Mouse (Mus musculus) embryo, embryonic 11.5 days (tissue): ENCODE measurements around the gene Sco1.

ENCODE experiments used
- DNase-seq: peaks from one replicate; pipeline ENCODE4 v3.0.0-alpha.2; 2012; ENCODE audit warnings: low read depth, low spot score

Sco1 gene

DNA sequence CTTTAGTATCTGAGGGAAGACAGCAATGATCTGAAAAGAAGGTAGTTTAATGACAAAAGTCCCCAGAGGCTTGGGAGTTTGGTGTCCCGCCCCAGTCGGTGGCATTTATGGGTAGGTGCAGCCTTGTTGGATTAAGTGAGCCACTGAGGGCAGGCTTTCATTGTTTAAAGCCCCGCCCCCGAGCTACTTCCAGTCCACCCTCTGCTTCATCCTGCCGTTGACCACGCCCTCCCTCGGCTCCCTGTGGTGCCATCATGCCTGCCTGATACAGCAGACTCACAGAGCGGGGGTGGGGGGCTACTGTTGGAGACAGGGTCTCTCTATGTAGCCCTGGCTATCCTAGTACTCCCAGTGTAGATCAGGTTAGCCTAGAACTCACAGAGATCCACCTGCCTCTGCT is 9.5 kb upstream of the Sco1 start:
- no peak for DNase-seq

DNA sequence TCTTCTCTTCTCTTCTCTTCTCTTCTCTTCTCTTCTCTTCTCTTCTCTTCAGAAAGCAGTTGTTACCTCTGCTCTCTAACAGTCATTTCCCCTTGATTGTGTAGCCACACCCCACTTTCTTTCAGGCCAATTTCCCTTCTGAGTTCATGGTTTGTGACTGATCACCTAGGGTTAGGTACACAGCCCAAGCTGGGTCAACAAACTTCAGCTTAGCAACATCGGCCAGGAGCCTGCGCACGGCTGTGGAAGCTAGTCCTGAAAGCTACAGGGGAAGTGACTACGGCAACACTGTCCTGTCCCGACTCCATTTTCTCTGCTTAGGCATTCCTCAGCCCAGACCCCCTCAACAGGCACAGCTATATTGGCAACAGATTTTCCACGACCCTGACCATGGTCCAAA is 7.5 kb upstream of the Sco1 start:
- DNase-seq, result no peak

DNA sequence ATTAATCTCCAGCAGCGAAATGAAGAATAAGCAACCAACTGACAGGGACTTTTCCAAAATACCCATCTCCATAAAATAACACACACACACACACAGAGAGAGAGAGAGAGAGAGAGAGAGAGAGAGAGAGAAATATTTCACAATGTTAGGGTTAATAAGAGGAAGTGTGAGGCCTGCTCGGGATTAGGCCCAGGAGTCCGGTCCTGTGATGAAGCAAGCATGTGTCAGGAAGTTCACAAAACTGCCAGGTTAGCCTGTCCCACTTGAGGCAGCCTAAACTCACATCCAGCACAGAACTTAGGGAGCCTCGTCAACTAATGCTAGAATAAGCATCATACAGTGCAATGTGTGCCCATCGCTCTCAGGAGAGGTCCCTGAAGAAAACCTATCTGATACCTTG is 5.3 kb upstream of the Sco1 start:
- DNase-seq, result no peak

DNA sequence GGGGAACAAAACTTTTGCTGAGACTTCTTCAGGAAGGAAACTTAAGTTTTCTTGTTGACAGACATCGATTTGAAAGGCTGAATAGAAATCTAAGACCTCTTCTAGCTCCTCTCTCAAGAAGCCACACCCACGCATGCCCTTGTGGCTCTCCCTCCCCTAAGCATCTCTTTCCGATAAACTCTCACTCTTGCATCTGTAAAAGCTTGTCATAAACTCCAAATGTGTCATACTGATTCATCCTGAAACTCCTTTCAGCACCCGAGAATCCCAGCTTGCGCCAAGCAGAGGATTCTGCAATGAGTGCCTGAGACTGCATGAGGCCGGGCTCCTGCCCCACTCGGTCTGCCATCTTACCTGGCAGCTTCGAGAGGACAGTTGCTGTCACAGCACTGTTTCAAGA is 4.0 kb upstream of the Sco1 start:
- no peak for DNase-seq

DNA sequence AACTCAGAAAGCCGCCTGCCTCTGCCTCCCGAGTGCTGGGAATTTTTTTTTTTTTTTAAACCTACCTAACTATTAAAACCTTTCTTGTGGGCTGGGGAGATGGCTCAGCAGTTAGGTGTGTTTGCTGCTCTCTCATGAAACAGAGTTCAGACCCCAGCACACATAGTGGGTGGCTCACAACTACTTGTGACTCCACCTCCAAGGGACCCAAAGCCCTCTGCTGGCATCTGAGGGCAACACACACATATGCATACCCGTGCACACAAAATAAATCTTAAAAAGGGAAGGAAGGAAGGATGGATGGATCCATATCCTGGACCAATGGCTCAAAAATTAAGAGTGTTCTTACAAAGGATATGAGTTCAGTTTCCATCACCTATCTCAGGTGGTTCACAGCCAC is 3.2 kb upstream of the Sco1 start:
- no peak for DNase-seq

DNA sequence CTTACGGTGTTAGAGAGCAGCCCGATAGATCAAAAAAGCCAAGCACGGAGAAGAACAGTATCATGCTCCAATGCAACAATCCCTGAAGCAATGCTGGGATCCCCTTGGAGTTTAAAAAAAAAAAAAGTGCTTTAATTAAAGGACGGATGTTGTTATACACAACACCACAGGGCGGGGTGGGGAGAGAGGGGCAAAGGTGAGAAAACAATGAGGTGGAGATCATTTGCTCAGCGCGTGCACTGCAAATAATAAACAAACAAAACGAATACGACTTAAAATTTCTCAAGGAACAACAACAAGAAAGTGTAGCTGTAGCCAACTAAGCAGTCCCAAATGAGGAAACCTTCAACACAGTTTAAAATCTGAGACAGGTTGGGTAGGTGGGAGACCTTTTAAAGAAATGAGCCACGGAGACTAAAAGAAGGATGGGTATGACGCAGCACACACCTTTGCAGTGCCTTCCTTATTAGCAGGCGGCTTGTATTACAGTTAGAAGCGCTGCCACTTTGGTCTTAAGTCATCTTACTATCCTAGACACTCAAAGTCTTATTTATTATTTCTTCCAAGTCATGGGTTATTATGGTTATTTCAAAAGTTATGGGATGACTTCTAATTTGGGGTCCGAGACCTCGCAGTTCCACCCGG is 672 bp upstream of the Sco1 start:
- DNase-seq, result no peak

DNA sequence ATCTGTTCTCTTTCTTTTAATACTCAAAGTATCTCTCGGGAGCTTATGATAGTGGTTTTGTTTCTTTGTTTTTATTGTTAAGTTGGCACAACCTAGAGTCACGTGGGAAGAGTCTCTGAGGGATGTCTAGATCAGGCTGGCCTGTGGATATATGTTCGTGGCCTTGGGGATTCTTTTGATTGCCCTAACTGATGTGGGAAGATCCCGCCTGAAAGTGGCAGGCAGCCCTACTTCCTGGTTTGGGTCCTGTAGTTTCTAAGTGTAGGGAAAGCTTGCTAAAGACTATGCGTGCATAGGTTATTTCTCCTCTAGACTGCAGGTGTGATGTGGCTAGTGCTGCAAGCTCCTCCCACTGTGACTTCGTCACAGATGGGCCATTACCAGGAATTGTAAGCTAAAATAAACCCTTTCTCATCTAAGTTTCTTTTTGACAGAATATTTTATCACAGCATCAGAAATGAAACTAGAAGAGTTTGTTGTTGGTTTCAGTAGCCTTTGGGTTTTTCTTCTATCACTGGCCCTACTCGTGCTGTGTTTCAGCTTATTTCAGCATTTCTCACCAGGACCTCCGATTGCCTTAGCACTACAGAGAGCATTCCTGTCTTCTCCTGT is 2.4 kb downstream of the Sco1 start:
- no peak for DNase-seq

DNA sequence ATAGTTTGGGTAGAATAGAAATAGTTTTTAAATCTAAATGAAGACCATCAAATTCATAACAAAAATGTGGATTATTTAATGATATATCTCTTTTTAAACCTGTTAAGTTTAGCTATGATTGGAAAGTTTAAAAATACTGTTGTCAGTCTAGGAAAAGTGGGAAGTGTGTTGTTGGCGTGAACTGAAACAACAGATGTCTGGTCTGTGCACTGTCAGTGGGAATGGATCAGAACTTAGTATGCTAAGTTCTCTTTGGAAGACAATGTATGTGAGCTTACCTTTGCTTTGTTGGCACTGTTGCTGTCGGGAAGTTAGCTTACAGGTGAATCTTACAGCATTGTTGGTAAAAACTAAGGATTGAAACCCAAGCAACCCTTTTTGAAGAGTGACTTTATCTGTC is 8.8 kb downstream of the Sco1 start:
- no peak for DNase-seq

DNA sequence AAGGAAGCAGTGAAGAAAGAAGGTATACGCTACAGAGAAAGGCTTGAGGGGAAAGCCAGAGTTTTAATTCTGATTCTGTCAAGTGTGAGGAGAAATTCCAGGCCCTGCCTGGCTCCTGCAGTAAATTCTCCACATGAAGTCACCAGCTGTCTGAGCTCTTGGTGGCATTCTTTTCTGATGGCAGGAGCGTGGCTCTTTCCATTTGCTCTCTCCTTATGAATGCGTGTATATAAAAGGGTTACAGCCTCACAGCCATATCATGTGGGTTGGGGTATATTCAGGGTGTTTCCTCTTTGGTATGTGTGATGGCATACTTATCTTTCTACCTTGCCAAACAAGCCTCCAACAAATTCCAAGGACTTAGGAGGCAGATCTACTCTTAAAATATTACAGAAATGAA is 10.3 kb downstream of the Sco1 start:
- no peak for DNase-seq

DNA sequence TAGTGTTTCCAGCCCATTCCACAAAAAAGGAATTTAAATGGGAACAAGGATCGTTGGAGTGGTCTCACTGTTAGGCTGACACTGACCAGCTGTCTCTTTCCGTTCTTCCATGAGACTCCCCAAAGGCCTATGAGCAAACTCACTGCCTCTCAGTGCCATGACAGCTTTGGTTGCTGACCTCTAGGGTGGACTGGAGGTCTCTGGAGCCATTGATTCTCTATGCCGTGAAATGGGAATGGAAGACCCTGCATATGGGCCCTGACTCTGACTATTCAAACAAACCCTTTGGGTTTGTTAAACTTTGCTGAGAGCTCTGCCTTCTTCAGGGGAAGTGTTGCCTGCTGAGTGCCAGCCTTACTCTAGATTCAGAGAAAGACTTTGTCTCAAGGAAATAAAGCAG is 15.3 kb downstream of the Sco1 start:
- no peak for DNase-seq

DNA sequence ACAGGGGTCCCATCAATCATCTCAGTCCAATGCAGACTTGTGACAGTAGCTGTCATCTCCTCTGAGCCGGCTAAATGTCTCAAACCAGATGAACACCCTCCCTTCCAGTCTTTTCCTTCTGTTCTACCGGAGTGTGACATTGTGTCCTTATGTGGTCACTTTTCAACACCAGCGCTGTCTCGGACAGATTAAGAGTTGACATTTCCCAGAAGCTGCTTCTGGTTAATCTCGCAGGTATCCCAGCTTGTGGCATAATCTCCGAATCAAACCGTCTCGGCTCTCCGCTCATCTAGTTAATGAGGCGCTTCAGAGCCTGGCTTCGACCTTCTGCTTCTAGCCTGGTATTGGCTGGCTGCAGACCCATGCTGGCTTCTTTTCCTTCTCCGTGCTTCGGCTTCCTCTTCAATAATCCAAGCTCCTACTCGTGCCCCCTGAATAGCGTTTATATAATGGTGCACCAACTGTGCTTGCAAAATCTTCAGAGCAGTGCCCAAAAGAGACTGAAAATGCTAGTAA is 20.2 kb downstream of the Sco1 start:
- no peak for DNase-seq

DNA sequence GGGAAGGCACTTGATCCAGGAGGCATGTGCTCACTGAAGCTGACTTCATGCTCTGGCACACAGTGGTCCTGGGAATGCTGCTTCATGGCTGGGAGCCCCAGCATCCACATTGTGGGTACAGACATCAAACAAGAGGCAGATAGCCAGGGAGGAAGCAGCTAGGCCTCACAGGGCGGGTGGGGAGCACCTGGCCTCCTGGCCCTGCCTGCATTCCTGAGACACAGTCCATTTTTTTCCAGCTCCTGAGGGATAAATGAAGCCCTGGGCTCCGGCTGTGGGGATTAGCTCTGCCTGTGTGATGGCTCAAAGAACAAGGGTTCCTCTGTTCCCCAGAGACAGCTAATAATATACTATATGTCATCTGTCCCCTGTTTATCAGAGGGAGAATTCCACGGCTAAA is 22.6 kb downstream of the Sco1 start:
- DNase-seq, result no peak

DNA sequence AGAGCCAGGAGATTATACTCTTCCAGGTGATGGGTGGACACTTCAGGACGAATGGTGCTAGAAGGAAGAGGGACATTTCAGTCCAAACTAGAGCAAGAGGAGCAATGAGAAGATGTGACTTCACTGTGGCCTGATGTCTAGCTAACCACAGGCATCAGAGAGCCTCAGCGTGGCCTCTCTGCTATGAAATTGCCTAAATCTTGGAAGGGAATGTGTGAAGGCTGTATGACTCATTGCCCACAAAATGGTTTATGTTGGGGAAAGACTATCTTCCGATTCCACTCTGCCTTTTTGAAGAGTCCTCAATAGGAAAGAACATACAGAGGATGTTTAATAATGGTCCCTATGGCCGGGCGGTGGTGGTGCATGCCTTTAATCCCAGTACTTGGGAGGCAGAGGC is 24.3 kb downstream of the Sco1 start:
- no peak for DNase-seq

DNA sequence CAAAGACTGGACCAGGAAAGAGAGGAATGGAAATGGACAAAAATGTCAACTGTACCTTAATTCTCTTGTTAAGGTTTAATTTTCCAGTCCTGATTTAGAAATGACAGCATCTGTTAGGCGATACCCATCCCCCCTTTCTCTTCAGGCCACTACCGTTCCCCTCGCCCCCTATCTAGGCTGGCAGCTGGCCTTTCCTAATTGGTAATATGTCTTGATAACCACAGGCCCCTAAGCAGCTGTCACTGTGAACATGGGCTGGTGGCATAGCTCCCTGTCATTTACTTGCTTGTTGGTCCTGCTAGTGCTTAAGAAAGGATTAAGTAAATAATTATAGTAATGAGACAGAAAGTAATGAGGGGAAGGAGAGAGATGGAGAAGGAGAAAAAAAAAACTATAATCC is 25.0 kb downstream of the Sco1 start:
- DNase-seq, result no peak

DNA sequence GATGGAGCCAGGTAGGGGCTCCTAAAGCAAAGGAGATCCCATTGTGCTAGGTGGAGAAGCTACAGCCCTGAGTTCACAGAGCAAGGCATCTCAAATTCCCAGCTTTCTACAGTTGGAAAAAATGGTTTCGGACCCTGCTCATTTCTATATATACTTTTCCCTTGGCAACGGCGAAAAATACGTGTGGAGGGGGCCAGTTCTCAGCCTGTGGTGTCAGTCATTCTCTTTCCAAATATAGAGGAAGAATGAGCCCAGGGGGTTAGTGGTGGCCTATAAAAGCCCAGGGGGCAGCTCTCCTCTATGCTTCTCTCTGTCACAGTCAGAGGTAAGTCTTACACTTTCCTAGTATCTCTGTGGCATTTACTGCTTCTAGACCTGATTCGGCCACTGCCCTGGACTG is 25.5 kb downstream of the Sco1 start, which contains the start of gene Myh3:
Myh3 (plus strand) TSS at position 301 of the 400 bp plus-strand sequence.
- no peak for DNase-seq

DNA sequence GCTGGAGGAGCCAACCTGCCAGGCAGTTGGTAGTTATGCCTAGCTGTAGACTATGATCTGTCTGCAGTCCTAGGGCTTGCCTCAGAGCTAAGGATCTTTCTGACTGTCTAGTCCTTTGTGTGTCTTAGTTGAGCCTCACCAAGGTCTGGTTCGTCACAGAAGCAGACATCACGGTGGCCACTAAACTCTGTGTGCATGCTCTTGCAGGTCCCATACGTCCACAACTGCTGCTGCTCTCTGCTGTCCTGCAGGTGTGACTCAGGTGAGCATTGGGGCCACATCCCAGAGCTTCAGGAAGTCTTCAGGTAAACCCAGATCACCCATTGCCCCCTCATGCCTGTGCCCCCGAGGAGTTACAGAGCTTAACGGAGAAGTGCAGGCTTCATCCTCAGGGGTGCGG is 26.4 kb downstream of the Sco1 start:
- DNase-seq, result no peak

DNA sequence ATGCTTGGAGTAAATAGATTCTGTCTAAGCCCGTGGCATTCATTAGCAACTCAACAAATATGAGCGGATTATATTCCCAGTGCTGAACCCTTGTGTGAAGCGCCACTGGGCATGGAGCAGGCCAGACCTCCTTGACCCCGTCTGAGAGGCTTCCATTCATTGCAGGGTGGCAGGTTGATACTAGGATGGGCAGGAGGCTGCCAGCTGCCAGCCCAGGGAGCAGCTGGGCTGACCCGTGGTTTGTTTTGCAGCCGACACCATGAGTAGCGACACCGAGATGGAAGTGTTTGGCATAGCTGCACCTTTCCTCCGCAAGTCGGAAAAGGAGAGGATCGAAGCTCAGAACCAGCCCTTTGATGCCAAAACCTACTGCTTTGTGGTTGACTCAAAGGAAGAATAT is 27.3 kb downstream of the Sco1 start:
- no peak for DNase-seq

DNA sequence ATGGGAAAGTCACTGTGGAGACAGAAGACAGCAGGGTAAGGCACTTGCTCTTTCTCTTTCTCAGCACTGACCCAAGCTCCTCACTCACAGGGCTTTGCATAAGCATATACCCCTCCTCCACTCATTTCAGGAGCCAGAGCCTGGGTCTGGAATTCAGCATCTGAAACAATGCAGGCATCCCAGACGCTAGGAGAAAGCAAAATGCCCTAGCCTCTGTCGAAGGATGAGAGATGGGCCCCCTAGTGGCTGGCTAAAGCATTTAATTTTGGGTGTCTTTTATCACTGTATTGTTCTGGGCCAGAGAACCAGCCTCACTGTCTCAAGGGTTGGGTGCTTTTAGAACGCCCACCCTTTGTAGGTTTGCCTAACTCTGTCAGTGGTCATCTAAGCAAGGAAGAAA is 27.7 kb downstream of the Sco1 start:
- peak; percentile 46 for DNase-seq

DNA sequence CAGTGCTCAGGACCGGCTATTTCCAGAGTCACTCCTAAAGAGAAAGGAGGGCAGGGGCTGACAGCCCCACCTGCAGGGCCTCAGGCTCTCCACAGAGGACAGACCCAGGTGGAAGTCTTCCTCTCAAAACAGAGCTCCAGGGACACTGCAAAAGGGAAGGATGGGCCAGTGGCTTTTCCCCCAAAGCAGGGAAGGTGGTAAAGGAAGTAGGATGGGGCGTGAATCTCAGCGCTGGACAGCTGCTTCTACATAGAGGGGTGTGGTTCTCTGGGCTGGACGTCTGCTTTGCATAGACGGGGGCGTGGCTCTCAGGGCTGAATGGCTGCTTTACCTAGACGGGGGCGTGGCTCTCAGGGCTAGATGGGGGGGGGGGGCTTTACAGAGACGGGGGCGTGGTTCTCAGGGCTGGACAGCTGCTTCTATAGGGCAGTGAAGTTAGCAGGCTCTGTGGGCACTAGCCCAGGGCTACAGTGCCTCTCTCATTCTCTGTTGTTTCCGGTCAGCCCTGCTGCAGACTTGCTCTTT is 28.7 kb downstream of the Sco1 start:
- DNase-seq, result peak; percentile 54

DNA sequence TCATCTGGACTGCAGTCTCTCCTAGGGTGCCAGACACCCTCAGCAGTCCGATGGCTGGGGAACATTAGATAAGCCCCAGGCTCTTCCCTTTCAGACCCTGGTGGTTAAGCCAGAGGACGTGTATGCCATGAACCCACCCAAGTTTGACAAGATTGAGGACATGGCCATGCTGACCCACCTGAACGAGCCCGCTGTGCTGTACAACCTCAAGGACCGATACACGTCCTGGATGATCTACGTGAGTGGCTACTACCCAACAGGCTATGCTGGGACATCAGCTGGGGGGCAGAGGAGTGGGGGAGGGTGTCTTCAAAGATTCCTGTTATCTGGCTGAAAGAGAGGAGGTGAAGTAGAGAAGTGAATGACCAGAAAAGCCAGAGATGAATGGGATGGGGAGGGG is 29.7 kb downstream of the Sco1 start:
- no peak for DNase-seq

DNA sequence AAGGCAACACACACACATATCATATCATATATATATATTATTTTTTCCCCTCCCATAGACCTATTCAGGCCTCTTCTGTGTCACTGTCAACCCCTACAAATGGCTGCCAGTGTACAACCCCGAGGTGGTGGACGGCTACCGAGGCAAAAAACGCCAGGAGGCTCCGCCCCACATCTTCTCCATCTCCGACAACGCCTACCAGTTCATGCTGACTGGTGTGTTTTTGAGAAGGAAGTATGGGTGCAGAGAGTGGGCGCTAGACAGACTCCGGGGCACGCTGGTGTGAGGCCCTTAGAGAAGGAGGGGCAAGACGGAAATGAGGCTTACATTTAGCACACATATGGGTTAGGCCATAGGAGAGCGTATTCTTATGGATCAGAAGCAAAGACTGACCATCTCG is 30.3 kb downstream of the Sco1 start:
- no peak for DNase-seq

DNA sequence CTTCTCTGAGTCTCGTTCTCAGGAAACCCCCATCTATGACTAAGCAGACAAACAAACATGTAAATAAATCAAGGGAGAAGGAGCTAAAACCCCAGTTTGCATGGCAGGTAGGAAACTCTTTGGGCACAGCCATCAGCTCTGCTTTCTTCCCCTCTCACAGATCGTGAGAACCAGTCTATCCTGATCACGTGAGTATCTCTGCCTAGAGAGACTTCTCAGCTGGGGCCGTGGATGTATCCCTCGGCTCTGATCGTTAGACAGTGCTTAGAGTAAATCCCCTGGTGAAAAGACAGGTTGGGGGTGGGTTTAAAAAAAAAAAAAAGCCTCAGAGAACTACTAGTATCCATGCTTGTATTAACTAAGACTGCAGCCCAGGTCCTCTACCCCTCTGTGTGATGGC is 30.8 kb downstream of the Sco1 start:
- DNase-seq, result no peak

DNA sequence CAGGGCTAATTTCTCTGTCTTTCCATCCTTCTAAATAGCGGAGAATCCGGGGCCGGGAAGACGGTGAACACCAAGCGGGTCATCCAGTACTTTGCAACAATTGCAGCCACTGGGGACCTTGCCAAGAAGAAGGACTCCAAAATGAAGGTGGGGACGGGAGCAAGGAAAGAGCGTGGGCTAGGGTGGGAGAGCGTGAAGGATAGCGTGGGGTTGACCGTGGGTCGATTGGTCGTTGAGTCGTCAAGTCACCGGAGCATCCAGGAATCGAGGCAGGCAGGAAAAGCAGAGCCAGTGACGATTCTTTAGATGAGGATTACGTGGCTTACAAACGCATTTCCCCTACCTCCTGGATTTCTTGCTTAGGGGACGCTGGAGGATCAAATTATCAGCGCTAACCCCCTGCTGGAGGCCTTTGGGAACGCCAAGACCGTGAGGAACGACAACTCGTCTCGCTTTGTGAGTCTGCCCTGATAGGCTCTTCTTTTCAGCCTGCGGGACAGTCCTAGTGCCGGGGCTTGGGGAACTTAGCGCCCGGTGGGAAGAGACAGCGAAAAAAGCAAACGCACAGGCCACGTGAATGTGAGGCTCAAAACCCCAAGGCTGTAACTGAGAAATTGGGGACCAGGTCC is 31.4 kb downstream of the Sco1 start:
- no peak for DNase-seq
